ENCODE assay signal across 17 mouse cellular contexts in genomic region chr9:122051716-122052115, GRCm38 (mm10). TPM values are rescaled to one million over a fixed set of nuclear protein-coding genes. Genes with fewer than 3 reads are reported as not detected.
DNase-seq lines count a peak whose midpoint lies in the region; ATAC-seq and TF ChIP-seq lines count a peak whose summit lies in the region.
"Had no signal": no experiment of that assay in that cellular context is flagged by ENCODE, and none has a peak within 500 bp of the region (broad histone marks: within the 10 kb centered on the region; RNA-seq: fewer than 3 reads in every experiment).

No protein-coding gene starts in this region.

- H3K4me1 ChIP-seq in heart, postnatal 0 days (ENCODE audit: control insufficient read depth, insufficient read depth) = peaks cover 19% of the 10 kb centered on the region
- no peaks in the 10 kb centered on the region for H3K4me1 ChIP-seq in forebrain, embryonic 11.5 days (replicated peaks; ENCODE audit: control insufficient read depth, insufficient read depth, low read length)

- H3K27me3 ChIP-seq in heart, postnatal 0 days (ENCODE audit: control insufficient read depth, insufficient read depth, low read length) = no peaks in the 10 kb centered on the region
- H3K27me3 ChIP-seq in forebrain, embryonic 11.5 days (ENCODE audit: control insufficient read depth, insufficient read depth, low read length) = no peaks in the 10 kb centered on the region
- H3K27me3 ChIP-seq: forebrain, embryonic 13.5 days had no signal

- H3K4me3 ChIP-seq in heart, postnatal 0 days (ENCODE audit: low read depth, low read length) = no peak overlapping the region
- H3K4me3 ChIP-seq in forebrain, embryonic 11.5 days (ENCODE audit: low read depth, low read length) = no peak overlapping the region
- H3K4me3 ChIP-seq: forebrain, embryonic 13.5 days; heart, embryonic 12.5 days; limb, embryonic 10.5 days; midbrain, embryonic 13.5 days had no signal

- no peak for ATAC-seq in heart, postnatal 0 days (ENCODE audit: insufficient read depth, low read depth)
- ATAC-seq in forebrain, embryonic 11.5 days (replicated peaks; ENCODE audit: low FRiP score) = no peak
- ATAC-seq: forebrain, embryonic 13.5 days; midbrain, embryonic 13.5 days had no signal

- H3K4me2 ChIP-seq in heart, postnatal 0 days (ENCODE audit: low read depth, low read length) = no peak overlapping the region
- H3K4me2 ChIP-seq in forebrain, embryonic 11.5 days (ENCODE audit: low read depth, low read length, severe bottlenecking) = no peak overlapping the region
- H3K4me2 ChIP-seq: forebrain, embryonic 13.5 days; heart, embryonic 12.5 days; liver, embryonic 11.5 days; midbrain, embryonic 13.5 days had no signal

- H3K27ac ChIP-seq in heart, postnatal 0 days (ENCODE audit: low read depth) = peak overlapping the region; percentile 61
- no peak overlapping the region for H3K27ac ChIP-seq in forebrain, embryonic 11.5 days (ENCODE audit: low read depth, low read length)
- H3K27ac ChIP-seq: forebrain, embryonic 13.5 days; limb, embryonic 10.5 days; midbrain, embryonic 13.5 days had no signal

- no peaks in the 10 kb centered on the region for H3K9me3 ChIP-seq in heart, postnatal 0 days (replicated peaks; ENCODE audit: control insufficient read depth, low read length)
- H3K9me3 ChIP-seq in forebrain, embryonic 11.5 days (ENCODE audit: control insufficient read depth, low read length) = no peaks in the 10 kb centered on the region
- H3K9me3 ChIP-seq: forebrain, embryonic 13.5 days; heart, embryonic 12.5 days; limb, embryonic 10.5 days; midbrain, embryonic 13.5 days had no signal

- no peak overlapping the region for H3K9ac ChIP-seq in heart, postnatal 0 days (replicated peaks; ENCODE audit: low read depth, low read length)
- H3K9ac ChIP-seq in forebrain, embryonic 11.5 days (ENCODE audit: low read length) = no peak overlapping the region
- H3K9ac ChIP-seq: forebrain, embryonic 13.5 days; heart, embryonic 12.5 days; midbrain, embryonic 13.5 days had no signal

- no peak for TF ChIP-seq EP300 in heart, postnatal 0 days (IDR thresholded peaks at IDR 0.05; ENCODE audit: low read depth)

- TF ChIP-seq CTCF in heart, postnatal 0 days (IDR thresholded peaks at IDR 0.05; ENCODE audit: low read depth) = no peak

- H3K36me3 ChIP-seq in heart, postnatal 0 days (replicated peaks; ENCODE audit: control insufficient read depth, insufficient read depth, low read length) = no peaks in the 10 kb centered on the region
- H3K36me3 ChIP-seq in forebrain, embryonic 11.5 days (ENCODE audit: control insufficient read depth, insufficient read depth, low read length) = no peaks in the 10 kb centered on the region
- H3K36me3 ChIP-seq: heart, embryonic 12.5 days; limb, embryonic 10.5 days; midbrain, embryonic 13.5 days had no signal

- DNase-seq in heart, postnatal 0 days (ENCODE audit: low spot score) = no peak
- DNase-seq in heart, adult 11 months = no peak
- DNase-seq in retina, postnatal 1 day = peak; percentile 18
- no peak for DNase-seq in retina, embryonic 14.5 days (ENCODE audit: low spot score)
- peak; percentile 77 to 78 for DNase-seq in cerebellum, postnatal 25 days
- DNase-seq in forebrain, embryonic 11.5 days (ENCODE audit: low spot score) = no peak
- DNase-seq in testis, postnatal 10 days (ENCODE audit: low spot score) = no peak
- DNase-seq: adrenal gland, postnatal 10 days; B cell, adult 2 months; gastrocnemius, postnatal 36 days; kidney, adult 9 months; lung, adult 2 months had no signal

- 59% methylated on average over 7 of the region's 7 CpGs for WGBS in heart, postnatal 0 days
- WGBS in forebrain, embryonic 11.5 days = 58% methylated on average over 7 of the region's 7 CpGs

RNA-seq across cellular contexts. Expression of gene Pomgnt2, which starts 54.8 kb away (rescaled TPM):
- total RNA-seq in heart, postnatal 0 days (2014; rRNA removed; ENCODE audit: low replicate concordance) = 14.2 and 19.4 TPM in 2 replicates
- 6.9 and 7.9 TPM in 2 replicates for polyA plus RNA-seq in heart, postnatal 0 days (2015; fragmentation: Nextera tagmentation; extraction: Ambion mirVana)
- 12.9 and 14.6 TPM in 2 replicates for polyA plus RNA-seq in forebrain, embryonic 11.5 days (2014; fragmentation: Nextera tagmentation; extraction: Ambion mirVana)

Comparison
In these comparisons a context has a peak if more than half of its experiments do, and no peak if none do; other contexts are left out.
1. DNase-seq: peak in retina, postnatal 1 day (single experiment) and cerebellum, postnatal 25 days (2 of 2); none in heart, postnatal 0 days (single experiment), heart, adult 11 months (single experiment), retina, embryonic 14.5 days (single experiment), forebrain, embryonic 11.5 days (single experiment) and testis, postnatal 10 days (single experiment).